ENCODE assay signal across 26 mouse cellular contexts in the genomic region with DNA sequence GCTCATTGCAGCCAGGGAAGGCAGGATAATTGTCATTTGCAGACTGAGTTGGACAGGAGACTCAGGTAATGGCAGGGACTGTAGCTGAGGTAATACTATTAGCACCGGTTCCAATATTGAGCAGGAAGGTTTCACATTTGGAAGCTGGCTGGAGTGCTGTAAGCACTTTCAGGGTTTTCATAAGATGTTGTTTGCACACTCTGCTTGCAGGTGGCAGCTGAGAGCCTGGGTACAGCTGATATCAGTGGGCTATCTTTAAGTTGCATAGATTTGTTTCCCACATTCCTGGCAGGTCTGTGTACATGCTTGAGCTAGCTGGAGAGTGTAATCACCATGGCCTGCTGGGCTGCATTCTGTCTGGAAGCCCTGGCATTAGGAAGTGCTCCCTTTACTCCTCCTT.
"Had no signal": no experiment of that assay in that cellular context is flagged by ENCODE, and none has a peak within 500 bp of the region (broad histone marks: within the 10 kb centered on the region; RNA-seq: fewer than 3 reads in every experiment).

No protein-coding gene starts in this region.

- H3K9me3 ChIP-seq: kidney, embryonic 15.5 days; limb, embryonic 10.5 days; limb, embryonic 13.5 days; liver, embryonic 12.5 days; liver, embryonic 15.5 days; megakaryocyte, embryonic 14.5 days; neural tube, embryonic 12.5 days; neural tube, embryonic 15.5 days had no signal

- H3K36me3 ChIP-seq: kidney, embryonic 15.5 days; limb, embryonic 10.5 days; limb, embryonic 13.5 days; liver, embryonic 12.5 days; liver, embryonic 15.5 days; neural tube, embryonic 12.5 days; neural tube, embryonic 15.5 days had no signal

- H3K27me3 ChIP-seq: kidney, embryonic 15.5 days; limb, embryonic 13.5 days; liver, embryonic 12.5 days; liver, embryonic 15.5 days; megakaryocyte, embryonic 14.5 days; neural tube, embryonic 12.5 days; neural tube, embryonic 15.5 days had no signal

- DNase-seq: kidney, adult 11 months; kidney, adult 8-10 months; kidney, postnatal 10 days; kidney, postnatal 36 days; layer of hippocampus, postnatal 36 days; liver; lung, adult 18-20 months; lung, postnatal 10 days; midbrain, embryonic 14.5 days; right cerebral cortex, adult 18-20 months; right cerebral cortex, postnatal 14 days; right cerebral cortex, postnatal 4 days; thymus, adult 2 months; thymus, postnatal 14 days; thymus, postnatal 4 days had no signal

- ATAC-seq: liver, embryonic 12.5 days had no signal

- H3K9ac ChIP-seq: kidney, embryonic 15.5 days; limb, embryonic 13.5 days; liver, embryonic 12.5 days; liver, embryonic 15.5 days; neural tube, embryonic 12.5 days; neural tube, embryonic 15.5 days had no signal

- H3K4me2 ChIP-seq: kidney, embryonic 15.5 days; limb, embryonic 13.5 days; liver, embryonic 12.5 days; liver, embryonic 15.5 days; midbrain, embryonic 11.5 days; neural tube, embryonic 12.5 days; neural tube, embryonic 15.5 days had no signal

- H3K4me3 ChIP-seq: kidney, embryonic 15.5 days; left cerebral cortex, adult 2 months; limb, embryonic 10.5 days; limb, embryonic 13.5 days; liver, embryonic 12.5 days; liver, embryonic 15.5 days; megakaryocyte, embryonic 14.5 days; neural tube, embryonic 12.5 days; neural tube, embryonic 15.5 days had no signal

- H3K27ac ChIP-seq: kidney, embryonic 15.5 days; left cerebral cortex, adult 2 months; limb, embryonic 10.5 days; limb, embryonic 13.5 days; liver, embryonic 12.5 days; liver, embryonic 15.5 days; neural tube, embryonic 12.5 days; neural tube, embryonic 15.5 days; stomach, postnatal 0 days had no signal

- H3K4me1 ChIP-seq: kidney, embryonic 15.5 days; limb, embryonic 10.5 days; limb, embryonic 13.5 days; liver, embryonic 12.5 days; liver, embryonic 15.5 days; megakaryocyte, embryonic 14.5 days; neural tube, embryonic 12.5 days; neural tube, embryonic 15.5 days had no signal
